Mouse (Mus musculus) hindbrain, embryonic 14.5 days (tissue): ENCODE measurements around the gene Tgfb1i1. TPM values are rescaled to one million over a fixed set of nuclear protein-coding genes. Genes with fewer than 3 reads are reported as not detected.

ENCODE experiments used
- ATAC-seq: fragments of 200-750 bp; cut with Nextera tagmentation; 2 replicates; pipeline ENCODE4 v1.8.0; 2017; ENCODE audit warnings: moderate number of reproducible peaks, mild to moderate bottlenecking, moderate TSS enrichment, moderate library complexity; ENCODE audit not compliant: low FRiP score
- DNase-seq: peaks from one replicate; pipeline ENCODE4 v3.0.0-alpha.2; 2015; ENCODE audit warnings: low spot score
- H3K27ac ChIP-seq: fragments of 300-500 bp; sonication (generic); 2 replicates; pipeline ENCODE4 v1.5.1; 2014; ENCODE audit warnings: mild to moderate bottlenecking, moderate library complexity
- H3K27me3 ChIP-seq: fragments of 300-500 bp; sonication (generic); 2 replicates; pipeline ENCODE4 v1.6.1; 2014; ENCODE audit warnings: mild to moderate bottlenecking, low read length, mixed read lengths; ENCODE audit not compliant: control insufficient read depth, insufficient read depth
- H3K36me3 ChIP-seq: fragments of 300-500 bp; sonication (generic); replicated peaks from 2 replicates; pipeline ENCODE4 v1.6.1; 2014; ENCODE audit not compliant: control insufficient read depth, insufficient read depth
- H3K4me1 ChIP-seq: fragments of 300-500 bp; sonication (generic); replicated peaks from 2 replicates; pipeline ENCODE4 v1.6.1; 2014; ENCODE audit warnings: antibody characterized with exemption, low read length, mixed read lengths; ENCODE audit not compliant: control insufficient read depth, insufficient read depth
- H3K4me2 ChIP-seq: fragments of 300-500 bp; sonication (generic); replicated peaks from 2 replicates; pipeline ENCODE4 v1.6.1; 2014; ENCODE audit warnings: mild to moderate bottlenecking, moderate library complexity
- H3K4me3 ChIP-seq: fragments of 300-500 bp; sonication (generic); replicated peaks from 2 replicates; pipeline ENCODE4 v1.5.1; 2014; ENCODE audit warnings: mild to moderate bottlenecking, low read length
- H3K9ac ChIP-seq: fragments of 300-500 bp; sonication (generic); 2 replicates; pipeline ENCODE4 v1.6.1; 2014
- H3K9me3 ChIP-seq: fragments of 300-500 bp; sonication (generic); 2 replicates; pipeline ENCODE4 v1.6.1; 2016; ENCODE audit warnings: low read length; ENCODE audit not compliant: control insufficient read depth
- WGBS: fragments of 180-500 bp; shearing (Covaris S2); extraction: QIAGEN DNeasy Blood & Tissue Kit; methylation state at CpG from one replicate; pipeline ENCODE4 v1.1.7; 2014; 5-methylcytosine and 5-hydroxymethylcytosine counted together
- polyA plus RNA-seq: library from polyadenylated mRNA; unstranded; fragments of >200 nt; fragmentation: Nextera tagmentation; extraction: Ambion mirVana; gene quantifications from 2 replicates; pipeline ENCODE4 v1.2.1, GENCODE M21; 2014

Tgfb1i1 gene
- polyA plus RNA-seq, 1 experiment from 2014 or later: 27.8 TPM

DNA sequence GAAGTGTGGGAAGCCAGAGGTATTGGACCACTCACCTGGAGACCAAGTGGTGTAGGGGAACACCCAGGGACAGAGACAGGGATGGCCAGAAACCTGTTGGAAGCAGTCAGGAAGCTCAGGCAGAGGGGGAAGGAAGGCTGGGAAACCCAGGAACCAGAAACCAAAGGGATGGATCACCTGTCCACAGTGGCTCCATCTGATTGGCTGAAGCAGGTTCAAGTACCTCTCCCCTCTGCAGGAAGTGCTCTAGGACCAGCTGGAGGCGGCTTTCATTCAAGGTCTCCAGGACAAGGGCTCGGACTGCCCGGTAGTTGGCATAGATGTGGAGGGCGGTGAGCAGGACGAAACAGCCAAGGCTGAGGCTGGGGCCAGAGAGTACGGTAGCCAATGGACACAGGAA, 29.4 kb downstream of the Tgfb1i1 start:
- Histone ChIP-seq H3K27ac (no peak overlapping the region), H3K36me3 (peaks cover 64% of the 10 kb centered on the region), H3K9ac (no peak overlapping the region), H3K9me3 (no peaks in the 10 kb centered on the region), H3K27me3 (no peaks in the 10 kb centered on the region), H3K4me2 (no peak overlapping the region), H3K4me3 (no peak overlapping the region), H3K4me1 (no peaks in the 10 kb centered on the region)
- DNase-seq (no peak), ATAC-seq (no peak)
- 96% methylated on average over 6 of the region's 6 CpGs for WGBS

DNA sequence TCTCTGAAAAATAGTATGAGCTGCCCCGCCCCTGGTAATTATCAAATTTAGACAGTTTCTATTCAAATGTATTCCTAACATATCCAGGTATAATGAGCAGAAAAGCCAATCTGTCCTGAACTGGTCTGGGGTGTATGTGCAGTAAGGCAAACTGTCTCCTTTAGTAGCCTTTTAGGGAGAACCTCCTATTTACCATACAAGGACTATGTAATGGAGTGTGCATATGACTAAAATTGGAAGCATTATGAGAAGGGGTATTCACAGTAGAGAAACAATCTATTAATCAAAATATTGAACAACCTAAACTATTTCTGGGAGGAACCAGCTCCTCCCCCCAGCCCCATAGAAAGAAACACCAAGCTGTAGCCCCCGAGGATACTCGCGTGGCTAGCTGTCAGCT, 33.1 kb downstream of the Tgfb1i1 start:
- no peak for DNase-seq
- 91% methylated on average over 4 of the region's 4 CpGs for WGBS
- Histone ChIP-seq H3K4me2 (no peak overlapping the region), H3K4me3 (no peak overlapping the region), H3K36me3 (peaks cover 30% of the 10 kb centered on the region), H3K27ac (no peak overlapping the region), H3K4me1 (no peaks in the 10 kb centered on the region), H3K27me3 (no peaks in the 10 kb centered on the region), H3K9ac (no peak overlapping the region), H3K9me3 (no peaks in the 10 kb centered on the region)
- ATAC-seq: no peak

DNA sequence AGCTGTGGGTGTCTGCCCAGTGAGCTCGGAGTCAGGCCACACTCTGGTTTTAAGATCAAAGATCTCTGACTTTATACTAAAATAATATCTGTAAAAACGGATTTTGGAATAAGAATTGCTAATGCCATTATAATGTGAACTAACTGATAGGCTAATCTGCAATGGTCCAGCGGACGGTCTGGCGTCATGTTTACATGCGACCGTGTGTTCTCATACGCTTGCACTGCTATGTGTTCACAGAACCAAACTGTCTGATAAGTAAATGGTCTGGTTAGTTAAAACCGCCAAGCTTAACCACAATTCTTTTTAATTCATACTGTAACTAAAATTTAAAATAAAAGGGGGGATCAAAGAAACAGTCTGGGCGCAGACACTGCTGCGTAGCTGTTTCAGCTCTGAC, 35.2 kb downstream of the Tgfb1i1 start:
- no peaks in the 10 kb centered on the region for H3K27me3 ChIP-seq
- no peak overlapping the region for H3K4me3 ChIP-seq
- H3K4me2 ChIP-seq: no peak overlapping the region
- WGBS: 81% methylated on average over 11 of the region's 11 CpGs
- no peaks in the 10 kb centered on the region for H3K9me3 ChIP-seq
- peaks cover 19% of the 10 kb centered on the region for H3K36me3 ChIP-seq
- no peak for DNase-seq
- no peak overlapping the region for H3K27ac ChIP-seq
- no peak for ATAC-seq
- no peaks in the 10 kb centered on the region for H3K4me1 ChIP-seq
- no peak overlapping the region for H3K9ac ChIP-seq

DNA sequence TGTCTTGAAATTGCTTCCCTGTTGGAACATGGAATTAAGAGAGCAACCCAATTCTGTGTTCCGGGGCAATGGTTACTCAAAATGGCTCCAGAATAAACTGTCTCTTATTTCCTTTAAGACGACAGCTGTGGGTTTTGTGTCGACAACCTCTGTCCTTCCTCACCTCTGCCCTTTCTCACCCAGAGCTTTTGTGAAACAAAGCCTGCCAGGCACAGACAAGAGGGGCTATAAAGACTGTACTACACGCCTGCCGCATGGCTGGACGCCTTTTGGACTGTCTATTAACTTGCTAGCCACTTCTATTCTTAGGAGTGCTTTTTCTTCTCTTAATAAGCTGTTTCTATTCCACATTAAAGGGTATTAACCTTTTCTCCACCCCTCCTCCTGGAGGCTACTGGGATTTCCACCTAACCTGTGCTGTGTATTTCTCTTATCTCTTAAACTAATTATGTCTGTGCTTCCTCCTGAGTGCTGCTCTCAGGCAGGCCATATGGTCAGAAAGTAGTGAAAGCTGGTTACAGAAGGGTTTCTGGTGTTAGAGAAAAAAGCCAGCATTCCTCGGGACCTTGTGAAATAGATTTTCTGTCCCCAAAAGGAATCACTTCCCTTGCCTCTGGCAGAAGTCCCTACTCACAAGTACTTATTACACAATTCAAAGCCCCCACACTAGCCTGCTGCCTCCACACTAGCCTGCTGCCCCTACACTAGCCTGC, 36.1 kb downstream of the Tgfb1i1 start:
- DNase-seq: no peak
- WGBS: 10% methylated on average over 7 of the region's 7 CpGs
- Histone ChIP-seq H3K4me2 (no peak overlapping the region), H3K36me3 (peaks cover 27% of the 10 kb centered on the region), H3K4me3 (no peak overlapping the region), H3K27me3 (no peaks in the 10 kb centered on the region), H3K9me3 (no peaks in the 10 kb centered on the region), H3K27ac (no peak overlapping the region), H3K9ac (no peak overlapping the region), H3K4me1 (no peaks in the 10 kb centered on the region)
- ATAC-seq: no peak

DNA sequence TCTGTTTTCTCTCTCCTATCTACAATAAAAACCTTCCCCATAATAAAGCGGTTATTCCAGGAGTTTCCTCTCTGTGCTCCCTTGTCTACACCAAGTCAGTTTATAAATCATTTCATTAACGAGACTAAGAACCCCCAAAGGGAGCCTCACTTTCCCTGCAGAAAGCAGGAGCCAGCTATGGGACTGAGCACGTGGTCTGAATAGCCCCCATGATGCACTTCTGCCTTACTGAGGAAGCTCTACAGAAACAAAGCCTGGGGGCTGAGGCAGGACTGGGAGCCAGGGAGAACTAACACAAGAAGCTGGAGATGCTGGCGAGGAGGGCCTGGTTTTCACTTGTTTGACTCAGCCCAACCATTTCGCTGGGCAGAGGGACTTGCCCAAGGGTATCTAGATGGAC, 37.4 kb downstream of the Tgfb1i1 start:
- no peaks in the 10 kb centered on the region for H3K4me1 ChIP-seq
- no peak overlapping the region for H3K4me2 ChIP-seq
- ATAC-seq (no peak), DNase-seq (no peak)
- 46% methylated on average over 5 of the region's 5 CpGs for WGBS
- H3K27me3 ChIP-seq: no peaks in the 10 kb centered on the region
- H3K9ac ChIP-seq: no peak overlapping the region
- no peak overlapping the region for H3K27ac ChIP-seq
- no peak overlapping the region for H3K4me3 ChIP-seq
- peaks cover 30% of the 10 kb centered on the region for H3K36me3 ChIP-seq
- no peaks in the 10 kb centered on the region for H3K9me3 ChIP-seq

DNA sequence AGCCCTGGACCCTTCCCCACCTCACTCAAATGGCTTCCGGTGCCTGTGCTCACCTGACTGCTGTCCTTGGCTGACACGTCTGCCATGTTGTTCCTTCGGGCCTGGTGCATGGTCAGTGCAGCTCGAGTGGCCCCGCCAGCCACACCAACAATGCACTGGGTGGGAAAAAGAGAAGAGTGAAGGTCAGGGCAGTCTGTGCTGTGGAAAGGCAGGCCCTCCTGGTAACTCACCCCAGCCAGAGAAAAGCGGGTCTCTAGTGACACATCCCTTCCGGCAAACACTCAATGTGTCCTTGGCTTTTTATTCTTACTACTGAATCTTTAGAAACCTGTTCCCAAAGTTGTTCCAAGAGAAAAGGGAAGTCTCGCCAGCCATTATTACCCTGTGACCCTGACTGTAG, 38.4 kb downstream of the Tgfb1i1 start:
- H3K36me3 ChIP-seq: peaks cover 25% of the 10 kb centered on the region
- no peak overlapping the region for H3K27ac ChIP-seq
- H3K4me3 ChIP-seq: no peak overlapping the region
- no peaks in the 10 kb centered on the region for H3K9me3 ChIP-seq
- no peaks in the 10 kb centered on the region for H3K27me3 ChIP-seq
- DNase-seq: no peak
- no peak overlapping the region for H3K9ac ChIP-seq
- no peak for ATAC-seq
- no peaks in the 10 kb centered on the region for H3K4me1 ChIP-seq
- H3K4me2 ChIP-seq: no peak overlapping the region
- WGBS: 86% methylated on average over 8 of the region's 8 CpGs

DNA sequence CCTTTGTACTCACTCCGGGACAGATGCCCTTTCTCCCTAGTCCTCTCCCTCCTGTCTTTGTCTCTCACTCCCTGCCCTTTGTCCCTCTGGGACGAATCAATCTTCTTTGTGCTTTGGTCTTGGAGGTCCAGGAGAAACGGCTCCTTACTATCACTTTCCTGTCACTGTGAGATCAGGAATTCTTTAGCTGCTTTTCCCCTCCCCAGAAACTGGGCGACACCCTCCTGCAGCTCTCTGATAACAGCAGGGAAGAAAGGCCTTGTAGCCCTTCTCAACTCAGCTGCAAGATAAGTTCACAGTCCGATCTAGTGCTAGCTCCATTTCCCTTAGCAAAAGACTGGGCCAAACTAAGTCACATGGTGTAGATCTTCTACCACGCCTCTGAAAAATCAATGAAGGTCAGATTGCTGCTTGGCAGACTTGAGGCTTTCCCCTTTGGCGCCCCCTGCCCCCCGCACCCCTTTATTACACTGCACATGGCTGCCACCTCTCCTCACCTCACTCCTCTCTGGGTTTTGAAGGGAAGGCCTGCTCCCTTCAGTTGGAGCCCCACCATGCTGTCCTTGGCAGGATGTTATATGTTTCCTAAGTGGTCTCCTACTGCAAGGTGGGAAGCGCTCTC, 42.4 kb downstream of the Tgfb1i1 start:
- H3K4me1 ChIP-seq: no peaks in the 10 kb centered on the region
- no peaks in the 10 kb centered on the region for H3K9me3 ChIP-seq
- H3K36me3 ChIP-seq: peaks cover 34% of the 10 kb centered on the region
- ATAC-seq: no peak
- DNase-seq: no peak
- H3K27ac ChIP-seq: no peak overlapping the region
- H3K9ac ChIP-seq: no peak overlapping the region
- H3K4me2 ChIP-seq: no peak overlapping the region
- H3K27me3 ChIP-seq: no peaks in the 10 kb centered on the region
- no peak overlapping the region for H3K4me3 ChIP-seq
- WGBS: 15% methylated on average over 9 of the region's 9 CpGs

DNA sequence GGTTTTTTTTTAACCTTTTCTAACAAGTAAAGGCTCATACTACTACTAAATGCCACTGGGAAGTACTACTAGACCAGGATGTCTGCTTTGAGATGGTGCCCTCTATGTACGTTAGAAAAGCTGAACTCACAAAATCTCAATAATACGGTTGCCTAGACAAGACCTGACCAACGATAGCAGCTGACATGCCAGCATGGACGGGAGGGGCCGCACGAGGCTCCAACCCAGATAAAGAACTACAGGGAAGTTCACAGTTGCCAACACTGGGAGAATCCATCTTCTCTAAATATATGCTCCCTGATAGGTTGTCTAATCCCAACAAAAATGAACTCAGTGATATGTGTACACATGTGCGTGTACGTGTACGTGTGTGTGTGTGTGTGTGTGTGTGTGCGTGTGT, 48.2 kb downstream of the Tgfb1i1 start:
- DNase-seq (no peak), ATAC-seq (no peak)
- Histone ChIP-seq H3K27ac (no peak overlapping the region), H3K27me3 (no peaks in the 10 kb centered on the region), H3K9ac (no peak overlapping the region), H3K36me3 (peaks cover 9% of the 10 kb centered on the region; the same call in 1 of the 2 replicates), H3K4me2 (no peak overlapping the region), H3K4me3 (no peak overlapping the region), H3K4me1 (peaks cover 16% of the 10 kb centered on the region), H3K9me3 (no peaks in the 10 kb centered on the region)
- 92% methylated on average over 10 of the region's 10 CpGs for WGBS

- Histone ChIP-seq H3K27me3 (no peaks in the 10 kb centered on the region), H3K9me3 (no peaks in the 10 kb centered on the region), H3K9ac (no peak overlapping the region), H3K27ac (no peak overlapping the region), H3K4me1 (peaks cover 16% of the 10 kb centered on the region), H3K4me2 (no peak overlapping the region), H3K36me3 (no peaks in the 10 kb centered on the region), H3K4me3 (no peak overlapping the region)
- no peak for DNase-seq
- WGBS: 59% methylated on average over 3 of the region's 3 CpGs
- ATAC-seq: no peak
These were observed 49.9 kb downstream of the Tgfb1i1 start for GRCm38 (mm10) chr7:128296514-128296913.
